Mouse (Mus musculus): ENCODE data around the gene Cdk2ap2.

DNA sequence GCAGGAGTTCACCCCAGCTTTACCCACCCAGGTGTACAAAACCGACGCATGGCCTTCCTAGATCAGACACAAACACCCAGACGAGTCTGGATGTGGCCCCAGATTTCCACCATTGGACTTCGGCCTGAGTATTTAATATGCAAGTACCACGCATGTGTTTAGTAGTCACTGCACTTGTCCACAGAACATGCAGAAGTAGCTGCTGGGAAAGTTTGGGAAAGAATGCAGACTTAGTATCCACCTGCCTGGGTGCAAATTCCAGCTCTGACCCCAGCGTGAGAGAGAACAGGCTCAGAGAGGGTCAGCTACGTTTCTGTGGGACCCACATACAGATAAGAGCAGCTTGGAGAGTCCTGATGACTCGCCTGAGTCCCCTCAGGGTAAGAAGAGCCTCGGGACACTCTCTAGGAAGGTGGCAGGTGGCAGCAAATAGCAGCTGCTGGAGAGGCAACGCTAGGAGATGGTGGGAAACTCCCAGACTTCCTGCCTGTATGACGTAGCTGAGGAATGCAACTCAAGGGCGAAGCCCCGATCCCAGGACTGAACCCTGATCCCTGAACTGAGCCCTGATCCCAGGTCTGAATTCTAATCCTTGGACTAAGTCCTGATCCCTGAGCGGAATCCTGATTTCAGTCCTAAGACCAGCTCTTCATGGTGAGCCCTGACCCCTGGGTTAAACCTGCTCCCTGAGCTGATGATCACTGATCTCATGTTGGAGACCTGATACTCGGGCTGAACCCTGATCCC lies 40.9 kb upstream of the Cdk2ap2 start:
- no peak for TF ChIP-seq CTCF (IDR thresholded peaks at IDR 0.05; ENCODE audit: low read depth, low read length)
- TF ChIP-seq POLR2AphosphoS5 (IDR thresholded peaks at IDR 0.05; ENCODE audit: insufficient replicate concordance, low read depth, low read length), result no peak
- no peak for TF ChIP-seq TAL1 (conservative IDR thresholded peaks at IDR 0.05; ENCODE audit: low read depth, low read length)
- no peak for TF ChIP-seq GATA1 (IDR thresholded peaks at IDR 0.05; ENCODE audit: borderline replicate concordance, low read length)
